Mouse (Mus musculus) intestine, postnatal 0 days (tissue): ENCODE measurements around the gene Lrp5. TPM values are rescaled to one million over a fixed set of nuclear protein-coding genes. Genes with fewer than 3 reads are reported as not detected.

Source experiments
- ATAC-seq: fragments of 200-750 bp; cut with Nextera tagmentation; 2 replicates; pipeline ENCODE4 v1.8.0; 2017; ENCODE audit warnings: mild to moderate bottlenecking, moderate TSS enrichment, moderate library complexity
- H3K27ac ChIP-seq: fragments of 300-500 bp; sonication (generic); 2 replicates; pipeline ENCODE4 v1.5.1; 2014; ENCODE audit warnings: mild to moderate bottlenecking, low read depth, low read length, moderate library complexity
- H3K27me3 ChIP-seq: fragments of 300-500 bp; sonication (generic); replicated peaks from 2 replicates; pipeline ENCODE4 v1.6.1; 2014; ENCODE audit warnings: low read length, mixed read lengths; ENCODE audit not compliant: control insufficient read depth, insufficient read depth
- H3K36me3 ChIP-seq: fragments of 300-500 bp; sonication (generic); 2 replicates; pipeline ENCODE4 v1.6.1; 2014; ENCODE audit warnings: mild to moderate bottlenecking, moderate library complexity; ENCODE audit not compliant: control insufficient read depth, insufficient read depth
- H3K4me1 ChIP-seq: fragments of 300-500 bp; sonication (generic); replicated peaks from 2 replicates; pipeline ENCODE4 v1.6.1; 2014; ENCODE audit warnings: antibody characterized with exemption, low read length, mixed read lengths; ENCODE audit not compliant: control insufficient read depth, insufficient read depth
- H3K4me2 ChIP-seq: fragments of 300-500 bp; sonication (generic); replicated peaks from 2 replicates; pipeline ENCODE4 v1.6.1; 2014; ENCODE audit warnings: low read depth, mild to moderate bottlenecking, moderate library complexity
- H3K4me3 ChIP-seq: fragments of 300-500 bp; sonication (generic); 2 replicates; pipeline ENCODE4 v1.5.1; 2014; ENCODE audit warnings: low read depth, low read length
- H3K9ac ChIP-seq: fragments of 300-500 bp; sonication (generic); 2 replicates; pipeline ENCODE4 v1.6.1; 2014; ENCODE audit warnings: mild to moderate bottlenecking, low read depth, low read length
- H3K9me3 ChIP-seq: fragments of 300-500 bp; sonication (generic); 2 replicates; pipeline ENCODE4 v1.6.1; 2016; ENCODE audit warnings: mixed run types; ENCODE audit not compliant: control insufficient read depth
- CTCF ChIP-seq: sonication (generic); IDR thresholded peaks from 2 replicates; pipeline ENCODE4 v1.5.1; 2016; ENCODE audit warnings: low read depth, mild to moderate bottlenecking, control low read depth, antibody characterized with exemption, moderate library complexity
- WGBS: fragments of 180-500 bp; shearing (Covaris S2); extraction: QIAGEN DNeasy Blood & Tissue Kit; methylation state at CpG from one replicate; pipeline ENCODE4 v1.1.7; 2014; 5-methylcytosine and 5-hydroxymethylcytosine counted together
- polyA plus RNA-seq: library from polyadenylated mRNA; unstranded; fragments of >200 nt; fragmentation: Nextera tagmentation; extraction: Ambion mirVana; gene quantifications from 2 replicates; pipeline ENCODE4 v1.2.1, GENCODE M21; 2015

The Lrp5 gene
- polyA plus RNA-seq, 1 experiment from 2014 or later = 2.8 TPM

GRCm38 (mm10) chr19:3575632-3576384 lies 110.6 kb downstream of the Lrp5 start, which contains the start of gene Ppp6r3:
Gene Ppp6r3, minus strand, starts transcription at chr19:3575749.
- WGBS = under 1% methylated on average over 50 of the region's 51 CpGs

GRCm38 (mm10) chr19:3575276-3575631 lies 111.1 kb downstream of the Lrp5 start:
- under 1% methylated on average over 46 of the region's 50 CpGs for WGBS
- peak overlapping the region; percentile 76 for H3K4me2 ChIP-seq
- no peaks in the 10 kb centered on the region; the same call in none of the 2 replicates for H3K4me1 ChIP-seq
- H3K9me3 ChIP-seq = no peaks in the 10 kb centered on the region
- ATAC-seq = peak; percentile 56
- H3K27ac ChIP-seq = peak overlapping the region; percentile 97
- peak overlapping the region; percentile 98 for H3K4me3 ChIP-seq
- H3K9ac ChIP-seq = peak overlapping the region; percentile 94
- H3K27me3 ChIP-seq = no peaks in the 10 kb centered on the region
- TF ChIP-seq CTCF = no peak
- no peaks in the 10 kb centered on the region for H3K36me3 ChIP-seq

More at GRCm38 (mm10) chr19:3575632-3576384, 110.6 kb downstream of the Lrp5 start, which contains the start of gene Ppp6r3:
- no peaks in the 10 kb centered on the region; the same call in none of the 2 replicates for H3K4me1 ChIP-seq
- H3K4me3 ChIP-seq = peak within 1 kb of the TSS; percentile 98
- H3K4me2 ChIP-seq = peak within 1 kb of the TSS; percentile 76
- H3K27me3 ChIP-seq = no peaks in the 10 kb centered on the region
- no peak for TF ChIP-seq CTCF
- peak; percentile 96 for ATAC-seq
- H3K36me3 ChIP-seq = no peaks in the 10 kb centered on the region
- peak within 1 kb of the TSS; percentile 94 for H3K9ac ChIP-seq
- H3K9me3 ChIP-seq = no peaks in the 10 kb centered on the region
- H3K27ac ChIP-seq = peak within 1 kb of the TSS; percentile 97

GRCm38 (mm10) chr19:3574593-3575094 lies 111.7 kb downstream of the Lrp5 start:
- no peaks in the 10 kb centered on the region; the same call in none of the 2 replicates for H3K4me1 ChIP-seq
- H3K27me3 ChIP-seq = no peaks in the 10 kb centered on the region
- WGBS = 0% methylated on average over 9 of the region's 9 CpGs
- H3K4me2 ChIP-seq = peak overlapping the region; percentile 76
- H3K4me3 ChIP-seq = peak overlapping the region; percentile 98
- H3K9ac ChIP-seq = peak overlapping the region; percentile 94
- H3K36me3 ChIP-seq = no peaks in the 10 kb centered on the region
- H3K9me3 ChIP-seq = no peaks in the 10 kb centered on the region
- TF ChIP-seq CTCF = no peak
- peak overlapping the region; percentile 97 for H3K27ac ChIP-seq
- no peak for ATAC-seq

- no peak for ATAC-seq
- no peaks in the 10 kb centered on the region for H3K36me3 ChIP-seq
- no peak overlapping the region for H3K4me2 ChIP-seq
- no peak overlapping the region for H3K4me3 ChIP-seq
- no peaks in the 10 kb centered on the region for H3K9me3 ChIP-seq
- WGBS = 85% methylated on average over 3 of the region's 3 CpGs
- no peak for TF ChIP-seq CTCF
- H3K4me1 ChIP-seq = 0 out of 2 replicates have a peak, but pooled peaks cover 4% of the 10 kb centered on the region
- no peak overlapping the region for H3K9ac ChIP-seq
- H3K27ac ChIP-seq = no peak overlapping the region
- H3K27me3 ChIP-seq = no peaks in the 10 kb centered on the region
Measured at GRCm38 (mm10) chr19:3564309-3564708, 122.1 kb downstream of the Lrp5 start.

- Histone ChIP-seq H3K4me3 (no peak overlapping the region), H3K4me2 (no peak overlapping the region), H3K4me1 (0 out of 2 replicates have a peak, but pooled peaks cover under 1% of the 10 kb centered on the region), H3K36me3 (no peaks in the 10 kb centered on the region), H3K9ac (no peak overlapping the region), H3K27me3 (no peaks in the 10 kb centered on the region), H3K9me3 (no peaks in the 10 kb centered on the region), H3K27ac (no peak overlapping the region)
- TF ChIP-seq CTCF = no peak
- 70% methylated on average over 6 of the region's 6 CpGs for WGBS
- ATAC-seq = peak; percentile 36; the same call in 1 of the 2 replicates
Measured at GRCm38 (mm10) chr19:3562752-3563151, 123.6 kb downstream of the Lrp5 start.

GRCm38 (mm10) chr19:3562298-3562697 lies 124.1 kb downstream of the Lrp5 start:
- no peak overlapping the region for H3K27ac ChIP-seq
- H3K27me3 ChIP-seq = no peaks in the 10 kb centered on the region
- TF ChIP-seq CTCF = no peak
- WGBS = 83% methylated on average over 2 of the region's 2 CpGs
- H3K9ac ChIP-seq = no peak overlapping the region
- H3K4me3 ChIP-seq = no peak overlapping the region
- no peaks in the 10 kb centered on the region for H3K9me3 ChIP-seq
- H3K4me2 ChIP-seq = no peak overlapping the region
- H3K4me1 ChIP-seq = no peaks in the 10 kb centered on the region
- H3K36me3 ChIP-seq = no peaks in the 10 kb centered on the region
- no peak for ATAC-seq
